Mouse (Mus musculus) neural tube, embryonic 14.5 days (tissue): ENCODE results near the gene Slc9a3. TPM values are rescaled to one million over a fixed set of nuclear protein-coding genes. Genes with fewer than 3 reads are reported as not detected.

Source experiments
- polyA plus RNA-seq: library from polyadenylated mRNA; unstranded; fragments of >200 nt; fragmentation: Nextera tagmentation; extraction: Ambion mirVana; gene quantifications from 2 replicates; pipeline ENCODE4 v1.2.1, GENCODE M21; 2014

Gene Slc9a3
- polyA plus RNA-seq, 1 experiment from 2014 or later, result 0.13 TPM

Other genes starting within 250 kb of the Slc9a3 start
- gene Trip13, start 183.7 kb upstream of the Slc9a3 start, polyA plus RNA-seq, result 7.8 and 8.7 TPM in 2 replicates
- gene Brd9, start 183.6 kb upstream of the Slc9a3 start, polyA plus RNA-seq, result 85.7 and 89.5 TPM in 2 replicates
- not detected in 2 replicates for gene Zdhhc11, start 157.6 kb upstream of the Slc9a3 start, polyA plus RNA-seq
- gene Tppp, start 112.0 kb upstream of the Slc9a3 start, polyA plus RNA-seq, result 13.3 and 14.0 TPM in 2 replicates
- 7.6 and 9.3 TPM in 2 replicates for gene Cep72, start 59.2 kb upstream of the Slc9a3 start, polyA plus RNA-seq
- 113 and 121 TPM in 2 replicates for gene Exoc3, start 87.3 kb downstream of the Slc9a3 start, polyA plus RNA-seq
- 0.20 and 0.48 TPM in 2 replicates for gene Ahrr, start 170.9 kb downstream of the Slc9a3 start, polyA plus RNA-seq
- gene Pdcd6, start 196.1 kb downstream of the Slc9a3 start, polyA plus RNA-seq, result 116 and 122 TPM in 2 replicates
- 199 and 210 TPM in 2 replicates for gene Sdha, start 228.8 kb downstream of the Slc9a3 start, polyA plus RNA-seq
- gene Ccdc127, start 228.9 kb downstream of the Slc9a3 start, polyA plus RNA-seq, result 47.4 and 52.5 TPM in 2 replicates
- not detected in 2 replicates for gene Lrrc14b, start 242.5 kb downstream of the Slc9a3 start, polyA plus RNA-seq